Mouse (Mus musculus): ENCODE measurements around the gene Gm10282. TPM values are rescaled to one million over a fixed set of nuclear protein-coding genes. Genes with fewer than 3 reads are reported as not detected.
A peak's percentile ranks its signal among the peaks of the same experiment; 100 is the strongest.

The Gm10282 gene
- total and polyA plus RNA-seq, 3 experiments = 11.7 to 133 TPM; not detected in 1

GRCm38 (mm10) chr8:72351405-72352005, 46.4 kb upstream of the Gm10282 start:
- H3K9ac ChIP-seq (ENCODE audit: control insufficient read depth, low read depth, low read length, poor library complexity, severe bottlenecking) = no peak overlapping the region
- no peaks in the 10 kb centered on the region for H3K9me3 ChIP-seq (replicated peaks; ENCODE audit: insufficient read depth, low read length)
- no peak overlapping the region for H3K27ac ChIP-seq (ENCODE audit: control insufficient read depth, low read depth, low read length)
- H3K4me1 ChIP-seq (ENCODE audit: control insufficient read depth in 1 of 2, insufficient read depth in 2 of 2, low read length in 2 of 2) = peaks cover 2 to 48% of the 10 kb centered on the region in 2 experiments; a peak in 3 of 4 replicates
- no peak for TF ChIP-seq NRF1 (IDR thresholded peaks at IDR 0.05; ENCODE audit: insufficient read depth, low read depth, low read length, poor library complexity, severe bottlenecking)
- TF ChIP-seq BHLHE40 (IDR thresholded peaks at IDR 0.05; ENCODE audit: borderline replicate concordance, low read depth, low read length) = no peak
- no peak for TF ChIP-seq MAZ (IDR thresholded peaks at IDR 0.05; ENCODE audit: low read depth, low read length)
- TF ChIP-seq POLR2AphosphoS5 (IDR thresholded peaks at IDR 0.05; ENCODE audit: borderline replicate concordance, low read depth, low read length) = no peak
- no peak for TF ChIP-seq MAFK (IDR thresholded peaks at IDR 0.05; ENCODE audit: borderline replicate concordance, low read depth, low read length)
- TF ChIP-seq ZMIZ1 (IDR thresholded peaks at IDR 0.05; ENCODE audit: low read depth, low read length) = no peak
- no peak for TF ChIP-seq ZNF384 (IDR thresholded peaks at IDR 0.05; ENCODE audit: low read depth, low read length)
- no peak for TF ChIP-seq ZKSCAN1 (IDR thresholded peaks at IDR 0.05; ENCODE audit: low read depth, low read length)
- no peak for TF ChIP-seq SIN3A (IDR thresholded peaks at IDR 0.05; ENCODE audit: low read length)
- TF ChIP-seq CTCF (IDR thresholded peaks at IDR 0.05 in 2 of 3, conservative IDR thresholded peaks at IDR 0.05 in 1 of 3; ENCODE audit: control insufficient read depth in 1 of 3, insufficient read depth in 1 of 3, low read depth in 2 of 3, low read length in 3 of 3, poor library complexity in 1 of 3, severe bottlenecking in 1 of 3) = no peak
- no peak overlapping the region for H3K4me3 ChIP-seq (ENCODE audit: control insufficient read depth in 1 of 2, insufficient read depth in 1 of 2, low read depth in 2 of 2, low read length in 2 of 2)
- H3K36me3 ChIP-seq (ENCODE audit: control insufficient read depth in 1 of 2, insufficient read depth in 2 of 2, low read length in 2 of 2) = peaks cover 0 to 31% of the 10 kb centered on the region in 2 experiments; a peak in 3 of 4 replicates
- no peaks in the 10 kb centered on the region for H3K27me3 ChIP-seq (ENCODE audit: control insufficient read depth in 1 of 2, insufficient read depth in 2 of 2, low read length in 2 of 2)
- no peak for DNase-seq (ENCODE audit: low read depth, low spot score)
- H3K79me2 ChIP-seq (ENCODE audit: control insufficient read depth, insufficient read depth, low read length, poor library complexity) = no peaks in the 10 kb centered on the region

- TF ChIP-seq NRF1 (IDR thresholded peaks at IDR 0.05; ENCODE audit: insufficient read depth, low read depth, low read length, poor library complexity, severe bottlenecking) = no peak
- TF ChIP-seq MYB (IDR thresholded peaks at IDR 0.05; ENCODE audit: low read depth, low read length) = no peak
- no peak for TF ChIP-seq ETS1 (IDR thresholded peaks at IDR 0.05; ENCODE audit: low read depth, low read length)
- no peak for TF ChIP-seq GABPA (IDR thresholded peaks at IDR 0.05; ENCODE audit: low read depth, low read length)
- no peak for TF ChIP-seq E2F4 (IDR thresholded peaks at IDR 0.05; ENCODE audit: borderline replicate concordance, low read depth, low read length)
- no peak for TF ChIP-seq MAZ (IDR thresholded peaks at IDR 0.05; ENCODE audit: low read depth, low read length)
- TF ChIP-seq RCOR1 (IDR thresholded peaks at IDR 0.05; ENCODE audit: low read depth, low read length) = no peak
- TF ChIP-seq ZNF384 (IDR thresholded peaks at IDR 0.05; ENCODE audit: low read depth, low read length) = peak; percentile 70
- TF ChIP-seq BHLHE40 (IDR thresholded peaks at IDR 0.05; ENCODE audit: borderline replicate concordance, low read depth, low read length) = no peak
- peaks cover 2 to 44% of the 10 kb centered on the region in 2 experiments; a peak in 3 of 4 replicates for H3K4me1 ChIP-seq (ENCODE audit: control insufficient read depth in 1 of 2, insufficient read depth in 2 of 2, low read length in 2 of 2)
Measured at GRCm38 (mm10) chr8:72350727-72351126, 45.7 kb upstream of the Gm10282 start.

More at GRCm38 (mm10) chr8:72350727-72351126, 45.7 kb upstream of the Gm10282 start:
- Histone ChIP-seq H3K4me3 (ENCODE audit: control insufficient read depth in 1 of 2, insufficient read depth in 1 of 2, low read depth in 2 of 2, low read length in 2 of 2) (no peak overlapping the region), H3K79me2 (ENCODE audit: control insufficient read depth, insufficient read depth, low read length, poor library complexity) (no peaks in the 10 kb centered on the region), H3K9ac (ENCODE audit: control insufficient read depth, low read depth, low read length, poor library complexity, severe bottlenecking) (no peak overlapping the region), H3K36me3 (ENCODE audit: control insufficient read depth in 1 of 2, insufficient read depth in 2 of 2, low read length in 2 of 2) (peaks cover under 1 to 29% of the 10 kb centered on the region in 2 experiments; a peak in 3 of 4 replicates), H3K27ac (ENCODE audit: control insufficient read depth, low read depth, low read length) (no peak overlapping the region), H3K9me3 (replicated peaks; ENCODE audit: insufficient read depth, low read length) (no peaks in the 10 kb centered on the region), H3K27me3 (ENCODE audit: control insufficient read depth in 1 of 2, insufficient read depth in 2 of 2, low read length in 2 of 2) (no peaks in the 10 kb centered on the region)
- DNase-seq (ENCODE audit: low read depth, low spot score) = no peak
